Mouse (Mus musculus): ENCODE data around the gene Map1lc3b.

- no peak for TF ChIP-seq CTCF (IDR thresholded peaks at IDR 0.05; ENCODE audit: low read depth)
- TF ChIP-seq EP300 (optimal IDR thresholded peaks at IDR 0.05) = no peak
Observed at GRCm38 (mm10) chr8:121583653-121584052, 6.5 kb upstream of the Map1lc3b start.
